Mouse (Mus musculus): ENCODE measurements around the gene Pafah1b1. TPM values are rescaled to one million over a fixed set of nuclear protein-coding genes. Genes with fewer than 3 reads are reported as not detected.

Pafah1b1 gene
- 100 to 1,000 TPM; 403 to 445 TPM for total RNA-seq (2021)

GRCm38 (mm10) chr11:74724235-74724791, at the start of gene Pafah1b1:
Gene Pafah1b1, minus strand, starts transcription at chr11:74724670.
- intact Hi-C loops (cut with DNase I): loop anchor here (5.0 kb wide), 3 partner anchors 48 to 108 kb away; partner anchors contain the start of genes Mettl16 and Mnt
- peak; percentile 96 to 97 for DNase-seq (ENCODE audit: low spot score in 2 of 2)

- intact Hi-C loops (cut with DNase I): loop anchor here (5.0 kb wide), 2 partner anchors 50 to 125 kb away; partner anchors contain the start of genes Cluh and Pafah1b1
- DNase-seq (ENCODE audit: low spot score in 2 of 2): no peak
Observed at GRCm38 (mm10) chr11:74772386-74772785, 47.9 kb upstream of the Pafah1b1 start.

GRCm38 (mm10) chr11:74771650-74772049, 47.2 kb upstream of the Pafah1b1 start:
- DNase-seq (ENCODE audit: low spot score in 2 of 2): no peak
- intact Hi-C loops (cut with DNase I): loop anchor here (5.0 kb wide), 2 partner anchors 49 to 124 kb away; partner anchors contain the start of genes Cluh and Pafah1b1

- no peak for DNase-seq (ENCODE audit: low spot score in 2 of 2)
- intact Hi-C loops (cut with DNase I): loop anchor here (5.0 kb wide), 2 partner anchors 49 to 124 kb away; partner anchors contain the start of genes Cluh and Pafah1b1
Observed at GRCm38 (mm10) chr11:74771234-74771633, 46.8 kb upstream of the Pafah1b1 start.

- peak; percentile 94 to 98 for DNase-seq (ENCODE audit: low spot score in 2 of 2)
- intact Hi-C loops (cut with DNase I): loop anchor here (5.0 kb wide), 2 partner anchors 48 to 123 kb away; partner anchors contain the start of genes Cluh and Pafah1b1
Observed at GRCm38 (mm10) chr11:74770595-74771207, 46.2 kb upstream of the Pafah1b1 start, which contains the start of gene Mettl16. Gene Mettl16, plus strand, starts transcription at chr11:74770830.

- intact Hi-C loops (cut with DNase I): loop anchor here (5.0 kb wide), 2 partner anchors 48 to 123 kb away; partner anchors contain the start of genes Cluh and Pafah1b1
- DNase-seq (ENCODE audit: low spot score in 2 of 2): no peak
Observed at GRCm38 (mm10) chr11:74770037-74770436, 45.6 kb upstream of the Pafah1b1 start.

GRCm38 (mm10) chr11:74768045-74768444, 43.6 kb upstream of the Pafah1b1 start:
- intact Hi-C loops (cut with DNase I): no loop called here
- DNase-seq (ENCODE audit: low spot score in 2 of 2): peak in 1 of 2 experiments; percentile 8

GRCm38 (mm10) chr11:74767469-74767868, 43.0 kb upstream of the Pafah1b1 start:
- intact Hi-C loops (cut with DNase I): no loop called here
- no peak for DNase-seq (ENCODE audit: low spot score in 2 of 2)

GRCm38 (mm10) chr11:74763960-74764625, 39.6 kb upstream of the Pafah1b1 start:
- intact Hi-C loops (cut with DNase I): no loop called here
- DNase-seq (ENCODE audit: low spot score in 2 of 2): peak in 1 of 2 experiments; percentile 14

- no peak for DNase-seq (ENCODE audit: low spot score in 2 of 2)
- intact Hi-C loops (cut with DNase I): no loop called here
Observed at GRCm38 (mm10) chr11:74761011-74761705, 36.7 kb upstream of the Pafah1b1 start.

- intact Hi-C loops (cut with DNase I): no loop called here
- no peak for DNase-seq (ENCODE audit: low spot score in 2 of 2)
Observed at GRCm38 (mm10) chr11:74756631-74757030, 32.2 kb upstream of the Pafah1b1 start.

GRCm38 (mm10) chr11:74751352-74752066, 27.0 kb upstream of the Pafah1b1 start:
- peak in 1 of 2 experiments; percentile 24 for DNase-seq (ENCODE audit: low spot score in 2 of 2)
- intact Hi-C loops (cut with DNase I): no loop called here

GRCm38 (mm10) chr11:74750662-74751351, 26.3 kb upstream of the Pafah1b1 start:
- intact Hi-C loops (cut with DNase I): no loop called here
- no peak for DNase-seq (ENCODE audit: low spot score in 2 of 2)

GRCm38 (mm10) chr11:74749241-74749640, 24.8 kb upstream of the Pafah1b1 start:
- intact Hi-C loops (cut with DNase I): no loop called here
- no peak for DNase-seq (ENCODE audit: low spot score in 2 of 2)

- intact Hi-C loops (cut with DNase I): no loop called here
- DNase-seq (ENCODE audit: low spot score in 2 of 2): no peak
Observed at GRCm38 (mm10) chr11:74748022-74748421, 23.6 kb upstream of the Pafah1b1 start.

GRCm38 (mm10) chr11:74737861-74738260, 13.4 kb upstream of the Pafah1b1 start:
- DNase-seq (ENCODE audit: low spot score in 2 of 2): no peak
- intact Hi-C loops (cut with DNase I): no loop called here

- intact Hi-C loops (cut with DNase I): no loop called here
Observed at GRCm38 (mm10) chr11:74734917-74735316, 10.4 kb upstream of the Pafah1b1 start.

GRCm38 (mm10) chr11:74725181-74725580, 711 bp upstream of the Pafah1b1 start:
- no peak for DNase-seq (ENCODE audit: low spot score in 2 of 2)
- intact Hi-C loops (cut with DNase I): no loop called here

More at GRCm38 (mm10) chr11:74734917-74735316, 10.4 kb upstream of the Pafah1b1 start:
- peak in 1 of 2 experiments; percentile 40 for DNase-seq (ENCODE audit: low spot score in 2 of 2)
